Mouse (Mus musculus) kidney, embryonic 15.5 days (tissue): ENCODE measurements around the gene Tppp3. TPM values are rescaled to one million over a fixed set of nuclear protein-coding genes. Genes with fewer than 3 reads are reported as not detected.

ENCODE experiments used
- ATAC-seq: fragments of 200-750 bp; cut with Nextera tagmentation; replicated peaks from 2 replicates; pipeline ENCODE4 v1.8.0; 2017; ENCODE audit warnings: moderate TSS enrichment; ENCODE audit not compliant: low FRiP score
- H3K27ac ChIP-seq: fragments of 300-500 bp; sonication (generic); 2 replicates; pipeline ENCODE4 v1.5.1; 2015; ENCODE audit warnings: mild to moderate bottlenecking, inconsistent platforms
- H3K27me3 ChIP-seq: fragments of 300-500 bp; sonication (generic); 2 replicates; pipeline ENCODE4 v1.6.1; 2015; ENCODE audit warnings: inconsistent platforms
- H3K36me3 ChIP-seq: fragments of 300-500 bp; sonication (generic); 2 replicates; pipeline ENCODE4 v1.6.1; 2015; ENCODE audit warnings: inconsistent platforms
- H3K4me1 ChIP-seq: fragments of 300-500 bp; sonication (generic); 2 replicates; pipeline ENCODE4 v1.6.1; 2015; ENCODE audit warnings: inconsistent platforms
- H3K4me2 ChIP-seq: fragments of 300-500 bp; sonication (generic); 2 replicates; pipeline ENCODE4 v1.6.1; 2015; ENCODE audit warnings: moderate library complexity, mild to moderate bottlenecking, inconsistent platforms
- H3K4me3 ChIP-seq: fragments of 300-500 bp; sonication (generic); replicated peaks from 2 replicates; pipeline ENCODE4 v1.5.1; 2015; ENCODE audit warnings: mild to moderate bottlenecking, inconsistent platforms
- H3K9ac ChIP-seq: fragments of 300-500 bp; sonication (generic); 2 replicates; pipeline ENCODE4 v1.6.1; 2015; ENCODE audit warnings: mild to moderate bottlenecking, inconsistent platforms
- H3K9me3 ChIP-seq: fragments of 300-500 bp; sonication (generic); replicated peaks from 2 replicates; pipeline ENCODE4 v1.6.1; 2016; ENCODE audit warnings: inconsistent platforms
- WGBS: fragments of 180-500 bp; shearing (Covaris S2); methylation state at CpG from one replicate; pipeline ENCODE4 v1.1.7; 2015; ENCODE audit warnings: mixed read lengths; 5-methylcytosine and 5-hydroxymethylcytosine counted together
- polyA plus RNA-seq: library from polyadenylated mRNA; unstranded; fragments of >200 nt; fragmentation: Nextera tagmentation; extraction: Ambion mirVana; gene quantifications from 2 replicates; pipeline ENCODE4 v1.2.1, GENCODE M21; 2015

Tppp3 gene
- polyA plus RNA-seq, 1 experiment from 2014 or later: 38.3 TPM

GRCm38 (mm10) chr8:105461085-105461803 is 10.1 kb downstream of the Tppp3 start:
- 32% methylated on average over 13 of the region's 13 CpGs for WGBS
- Histone ChIP-seq H3K36me3 (no peaks in the 10 kb centered on the region), H3K9me3 (no peaks in the 10 kb centered on the region), H3K4me2 (no peak overlapping the region), H3K4me1 (peaks cover 15% of the 10 kb centered on the region), H3K27ac (no peak overlapping the region), H3K27me3 (no peaks in the 10 kb centered on the region), H3K4me3 (no peak overlapping the region), H3K9ac (no peak overlapping the region)
- 0 out of 2 replicates have a peak, but pooled peaks have one; percentile 22 for ATAC-seq

- H3K9ac ChIP-seq: no peak overlapping the region
- H3K4me3 ChIP-seq: no peak overlapping the region
- WGBS: 55% methylated on average over 10 of the region's 10 CpGs
- no peak overlapping the region for H3K27ac ChIP-seq
- peaks cover 6% of the 10 kb centered on the region; the same call in 1 of the 2 replicates for H3K4me1 ChIP-seq
- no peaks in the 10 kb centered on the region for H3K36me3 ChIP-seq
- H3K4me2 ChIP-seq: no peak overlapping the region
- ATAC-seq: no peak
- H3K27me3 ChIP-seq: no peaks in the 10 kb centered on the region; the same call in 1 of the 2 replicates
- no peaks in the 10 kb centered on the region for H3K9me3 ChIP-seq
Measured at GRCm38 (mm10) chr8:105455218-105455617, 16.1 kb downstream of the Tppp3 start.

- no peak overlapping the region for H3K4me3 ChIP-seq
- no peak overlapping the region for H3K27ac ChIP-seq
- no peaks in the 10 kb centered on the region for H3K36me3 ChIP-seq
- ATAC-seq: no peak
- H3K27me3 ChIP-seq: no peaks in the 10 kb centered on the region; the same call in 1 of the 2 replicates
- 52% methylated on average over 5 of the region's 5 CpGs for whole genome bisulfite sequencing
- no peak overlapping the region for H3K4me2 ChIP-seq
- no peak overlapping the region for H3K9ac ChIP-seq
- no peaks in the 10 kb centered on the region for H3K9me3 ChIP-seq
- H3K4me1 ChIP-seq: peaks cover 6% of the 10 kb centered on the region; the same call in 1 of the 2 replicates
Measured at GRCm38 (mm10) chr8:105454088-105454487, 17.2 kb downstream of the Tppp3 start.

GRCm38 (mm10) chr8:105453296-105453695 is 18.0 kb downstream of the Tppp3 start:
- Histone ChIP-seq H3K4me2 (no peak overlapping the region), H3K27me3 (no peaks in the 10 kb centered on the region; the same call in 1 of the 2 replicates), H3K36me3 (no peaks in the 10 kb centered on the region), H3K9me3 (no peaks in the 10 kb centered on the region), H3K4me1 (peaks cover 6% of the 10 kb centered on the region; the same call in 1 of the 2 replicates), H3K27ac (peak overlapping the region; percentile 49), H3K9ac (no peak overlapping the region), H3K4me3 (no peak overlapping the region)
- no peak for ATAC-seq
- 65% methylated on average over 5 of the region's 5 CpGs for WGBS

- H3K4me3 ChIP-seq: no peak overlapping the region
Measured at GRCm38 (mm10) chr8:105451903-105452603, 19.3 kb downstream of the Tppp3 start.

GRCm38 (mm10) chr8:105450977-105451376 is 20.3 kb downstream of the Tppp3 start:
- H3K4me1 ChIP-seq: peaks cover 8% of the 10 kb centered on the region
- no peak overlapping the region for H3K27ac ChIP-seq
- no peak overlapping the region for H3K4me3 ChIP-seq
- H3K27me3 ChIP-seq: no peaks in the 10 kb centered on the region; the same call in 1 of the 2 replicates
- H3K9ac ChIP-seq: no peak overlapping the region
- no peaks in the 10 kb centered on the region for H3K9me3 ChIP-seq
- WGBS: 63% methylated on average over 1 of the region's 1 CpGs
- no peak overlapping the region for H3K4me2 ChIP-seq
- ATAC-seq: no peak
- H3K36me3 ChIP-seq: no peaks in the 10 kb centered on the region

More at GRCm38 (mm10) chr8:105451903-105452603, 19.3 kb downstream of the Tppp3 start:
- Histone ChIP-seq H3K36me3 (no peaks in the 10 kb centered on the region), H3K4me1 (peaks cover 6% of the 10 kb centered on the region; the same call in 1 of the 2 replicates), H3K9me3 (no peaks in the 10 kb centered on the region), H3K4me2 (no peak overlapping the region), H3K9ac (no peak overlapping the region), H3K27me3 (no peaks in the 10 kb centered on the region; the same call in 1 of the 2 replicates), H3K27ac (no peak overlapping the region)
- no peak for ATAC-seq
- WGBS: 67% methylated on average over 15 of the region's 15 CpGs

GRCm38 (mm10) chr8:105448596-105448995 is 22.7 kb downstream of the Tppp3 start:
- H3K9ac ChIP-seq: no peak overlapping the region
- H3K4me2 ChIP-seq: no peak overlapping the region
- no peaks in the 10 kb centered on the region for H3K36me3 ChIP-seq
- 85% methylated on average over 5 of the region's 5 CpGs for WGBS
- H3K9me3 ChIP-seq: no peaks in the 10 kb centered on the region
- H3K4me1 ChIP-seq: peaks cover 14% of the 10 kb centered on the region
- no peaks in the 10 kb centered on the region; the same call in 1 of the 2 replicates for H3K27me3 ChIP-seq
- no peak for ATAC-seq
- H3K4me3 ChIP-seq: no peak overlapping the region
- no peak overlapping the region for H3K27ac ChIP-seq

GRCm38 (mm10) chr8:105448188-105448587 is 23.1 kb downstream of the Tppp3 start:
- H3K4me3 ChIP-seq: no peak overlapping the region
- WGBS: 93% methylated on average over 3 of the region's 3 CpGs
- no peak overlapping the region for H3K27ac ChIP-seq
- H3K4me2 ChIP-seq: no peak overlapping the region
- no peak for ATAC-seq
- no peaks in the 10 kb centered on the region for H3K9me3 ChIP-seq
- H3K36me3 ChIP-seq: no peaks in the 10 kb centered on the region
- H3K27me3 ChIP-seq: no peaks in the 10 kb centered on the region; the same call in 1 of the 2 replicates
- H3K4me1 ChIP-seq: peaks cover 12% of the 10 kb centered on the region
- no peak overlapping the region for H3K9ac ChIP-seq

GRCm38 (mm10) chr8:105446127-105446552 is 25.2 kb downstream of the Tppp3 start:
- WGBS: 22% methylated on average over 4 of the region's 4 CpGs
- Histone ChIP-seq H3K27ac (peak overlapping the region; percentile 27; the same call in 1 of the 2 replicates), H3K9ac (no peak overlapping the region), H3K36me3 (no peaks in the 10 kb centered on the region), H3K4me3 (no peak overlapping the region), H3K27me3 (no peaks in the 10 kb centered on the region), H3K4me2 (peak overlapping the region; percentile 23; the same call in 1 of the 2 replicates), H3K4me1 (peaks cover 8% of the 10 kb centered on the region), H3K9me3 (no peaks in the 10 kb centered on the region)
- no peak for ATAC-seq

- H3K36me3 ChIP-seq: no peaks in the 10 kb centered on the region
- no peak for ATAC-seq
- 40% methylated on average over 11 of the region's 11 CpGs for WGBS
- H3K27me3 ChIP-seq: no peaks in the 10 kb centered on the region
- H3K27ac ChIP-seq: peak overlapping the region; percentile 27; the same call in 1 of the 2 replicates
- H3K9me3 ChIP-seq: no peaks in the 10 kb centered on the region
- H3K9ac ChIP-seq: no peak overlapping the region
- peak overlapping the region; percentile 23; the same call in 1 of the 2 replicates for H3K4me2 ChIP-seq
- peaks cover 8% of the 10 kb centered on the region for H3K4me1 ChIP-seq
- H3K4me3 ChIP-seq: no peak overlapping the region
Measured at GRCm38 (mm10) chr8:105445296-105446126, 25.8 kb downstream of the Tppp3 start.

GRCm38 (mm10) chr8:105442661-105443060 is 28.7 kb downstream of the Tppp3 start:
- H3K9me3 ChIP-seq: no peaks in the 10 kb centered on the region
- WGBS: 91% methylated on average over 5 of the region's 5 CpGs
- ATAC-seq: no peak
- H3K4me1 ChIP-seq: peaks cover 8% of the 10 kb centered on the region
- H3K27ac ChIP-seq: no peak overlapping the region
- H3K4me2 ChIP-seq: no peak overlapping the region
- H3K36me3 ChIP-seq: no peaks in the 10 kb centered on the region
- no peak overlapping the region for H3K9ac ChIP-seq
- H3K4me3 ChIP-seq: no peak overlapping the region
- no peaks in the 10 kb centered on the region for H3K27me3 ChIP-seq
